Mouse (Mus musculus): ENCODE data around the gene Bak1.

Bak1 gene

DNA sequence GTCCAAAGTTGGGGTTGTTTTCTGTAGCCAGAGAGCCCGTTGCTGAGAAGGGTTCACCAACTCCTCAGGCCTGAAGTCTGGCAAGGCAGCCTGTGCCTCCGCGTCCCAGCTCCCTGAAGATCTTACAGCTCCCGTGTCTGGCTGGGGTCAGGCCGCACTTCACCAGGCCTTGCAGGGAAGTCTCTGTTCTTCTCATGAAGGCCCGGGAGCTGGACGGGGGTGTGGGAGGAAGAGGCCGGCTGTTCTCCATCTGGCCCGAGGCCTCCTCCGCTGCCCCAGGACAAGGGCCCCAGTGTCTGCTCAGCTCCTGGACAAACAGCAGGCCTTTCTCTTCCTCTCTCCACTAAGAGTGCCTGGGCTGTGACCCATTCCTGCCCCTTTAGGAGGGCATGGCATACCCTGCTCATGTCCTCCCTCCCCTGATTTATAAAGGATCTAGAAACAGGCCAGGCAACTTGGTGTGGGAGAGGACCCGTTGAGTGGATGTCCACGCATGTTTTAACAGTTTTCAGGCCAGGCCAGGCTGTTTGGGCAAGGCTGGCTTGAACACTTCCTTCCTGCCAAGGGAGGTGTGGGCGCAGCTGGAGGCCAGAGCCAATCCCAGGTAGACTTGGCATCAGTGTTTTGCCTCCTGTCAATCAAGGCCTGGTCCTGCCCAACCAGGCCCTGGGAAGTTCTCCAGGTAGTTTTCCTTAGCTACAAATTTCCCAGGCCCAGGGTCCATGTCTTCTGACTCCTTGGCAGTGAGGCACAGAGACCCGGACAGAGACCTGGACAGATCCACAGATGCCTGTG lies 19.8 kb upstream of the Bak1 start:
- no peak for DNase-seq

DNA sequence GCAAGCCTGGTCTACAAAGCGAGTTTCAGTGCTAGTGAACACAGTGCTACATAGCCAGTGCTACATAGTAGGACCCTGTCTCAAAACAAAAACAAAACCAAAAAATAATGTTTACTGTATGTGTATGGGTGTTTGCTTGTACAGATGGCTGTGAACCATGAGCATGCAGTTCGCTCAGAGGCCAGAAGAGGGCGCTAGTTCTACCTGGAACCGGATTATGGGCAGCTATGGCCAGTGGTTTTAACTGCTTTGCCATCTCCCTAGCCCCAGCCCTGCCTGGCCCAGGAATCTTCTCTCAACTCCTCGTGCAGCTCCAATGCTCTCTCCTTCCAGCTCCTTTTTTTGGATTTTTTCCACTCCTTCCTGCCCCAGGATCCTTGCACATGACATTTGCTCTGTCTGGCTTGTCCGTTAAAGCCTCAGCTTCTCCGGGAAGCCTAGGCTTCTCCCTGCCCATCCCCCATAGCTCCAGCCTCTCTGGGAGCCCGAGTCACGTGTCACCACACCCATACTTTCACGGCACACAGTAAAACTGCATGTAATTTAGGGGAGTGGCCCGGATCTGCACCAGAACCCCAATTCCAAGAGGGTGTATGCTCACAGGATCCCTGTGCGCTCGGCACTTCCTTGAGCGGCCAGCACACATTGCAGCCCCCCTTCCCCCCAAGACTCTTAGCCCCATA lies 19.1 kb upstream of the Bak1 start:
- no peak for DNase-seq

- no peak for DNase-seq
Observed at GRCm38 (mm10) chr17:27045164-27045563, 16.4 kb upstream of the Bak1 start.

DNA sequence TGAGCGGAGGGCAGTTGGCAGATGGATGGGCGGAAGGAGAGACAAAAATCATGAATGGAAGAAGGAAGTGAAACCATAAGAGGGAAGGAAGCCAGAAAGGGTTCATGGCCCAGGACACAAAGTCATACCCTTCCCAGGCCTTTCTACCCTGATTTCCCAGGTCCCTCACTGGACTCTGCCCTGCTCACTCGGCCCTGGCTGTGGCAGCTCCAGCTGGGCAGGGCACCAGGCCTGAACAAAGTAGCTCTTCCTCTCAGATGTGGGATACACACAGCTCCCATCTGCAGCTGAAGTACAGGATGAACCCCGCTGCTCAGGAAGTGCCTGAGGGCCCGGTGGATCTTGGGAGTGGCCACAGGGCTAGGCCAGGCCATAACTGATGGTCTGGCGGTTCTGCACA lies 14.0 kb upstream of the Bak1 start:
- DNase-seq, result peak; percentile 29 to 63

- no peak for DNase-seq
Observed at GRCm38 (mm10) chr17:27041787-27042055, 12.9 kb upstream of the Bak1 start.

DNA sequence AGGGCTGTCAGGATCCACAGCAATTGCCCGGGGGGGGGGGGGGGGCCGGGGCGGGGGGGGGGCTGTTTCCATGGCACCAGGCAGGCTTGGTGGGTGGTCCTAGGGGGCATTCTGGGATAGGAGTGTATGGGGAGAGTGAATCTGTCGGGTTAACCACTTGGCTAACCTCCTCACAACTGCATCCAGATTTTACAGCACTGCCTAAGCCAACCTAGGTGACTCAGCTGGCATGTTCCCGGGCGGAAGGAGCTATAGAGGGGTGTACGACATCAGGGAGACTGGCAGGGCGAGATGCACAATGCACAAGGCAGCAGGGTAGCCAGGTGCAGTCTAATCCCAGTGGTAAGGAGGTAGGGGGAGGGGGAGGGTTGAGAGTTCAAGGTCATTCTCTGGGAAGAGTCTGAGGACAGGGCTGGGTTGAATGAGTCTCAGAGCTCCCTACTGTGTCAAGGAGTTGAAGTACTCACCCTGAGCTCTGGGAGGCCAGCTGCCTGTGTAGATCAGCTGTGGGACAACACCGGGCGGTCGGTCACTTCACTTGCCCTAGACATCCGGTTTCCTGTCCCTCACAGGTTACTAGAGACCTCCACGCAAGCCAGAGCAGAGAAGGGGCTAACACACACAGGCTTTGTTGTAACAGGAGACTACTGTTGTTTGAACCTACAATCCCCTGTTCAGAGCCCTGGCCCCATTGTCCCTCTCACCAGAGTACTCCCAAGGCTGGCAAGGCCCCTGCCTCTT lies 12.4 kb upstream of the Bak1 start:
- no peak for DNase-seq

DNA sequence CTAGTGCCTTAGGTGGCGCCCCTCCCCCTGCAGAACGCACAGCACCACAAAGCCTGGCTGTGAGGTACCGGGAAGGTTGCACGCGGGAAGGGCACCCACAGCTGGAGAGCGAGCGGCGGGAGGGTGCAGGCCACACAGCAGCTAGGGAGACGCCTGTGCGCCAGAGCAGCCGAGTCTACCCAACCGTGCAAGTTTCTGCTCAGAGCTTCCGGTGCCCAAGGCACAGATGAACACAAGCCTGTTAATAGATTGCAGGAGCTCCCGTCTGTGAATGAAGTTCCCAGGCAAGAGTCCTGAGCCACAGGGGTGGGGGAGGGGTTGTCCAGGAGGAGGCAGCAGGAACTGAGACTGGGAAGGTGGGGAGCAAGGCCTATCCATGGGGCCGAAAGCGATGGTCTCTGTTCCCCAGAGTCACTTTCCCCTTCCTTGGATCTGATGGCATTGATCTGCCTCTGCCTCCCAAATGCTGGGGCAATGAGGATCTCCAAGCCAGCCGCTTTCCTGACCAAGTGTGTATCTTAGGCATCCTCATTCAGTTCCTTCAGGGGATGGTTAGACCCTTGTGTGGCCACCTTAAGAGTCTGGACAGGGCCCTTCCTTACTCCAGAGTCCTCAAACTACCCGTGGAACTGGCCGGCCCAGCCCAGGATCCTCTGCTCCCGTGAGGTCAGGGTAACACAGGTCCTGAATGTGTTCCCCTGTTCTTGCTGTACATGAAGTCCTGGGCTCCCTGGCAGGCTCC lies 11.7 kb upstream of the Bak1 start:
- DNase-seq, result peak; percentile 66 to 75

- no peak for DNase-seq
Observed at GRCm38 (mm10) chr17:27039432-27040102, 10.8 kb upstream of the Bak1 start.

- no peak for DNase-seq
Observed at GRCm38 (mm10) chr17:27038335-27039050, 9.7 kb upstream of the Bak1 start.

- peak in 1 of 2 experiments; percentile 27 for DNase-seq
Observed at GRCm38 (mm10) chr17:27036465-27036864, 7.7 kb upstream of the Bak1 start.

DNA sequence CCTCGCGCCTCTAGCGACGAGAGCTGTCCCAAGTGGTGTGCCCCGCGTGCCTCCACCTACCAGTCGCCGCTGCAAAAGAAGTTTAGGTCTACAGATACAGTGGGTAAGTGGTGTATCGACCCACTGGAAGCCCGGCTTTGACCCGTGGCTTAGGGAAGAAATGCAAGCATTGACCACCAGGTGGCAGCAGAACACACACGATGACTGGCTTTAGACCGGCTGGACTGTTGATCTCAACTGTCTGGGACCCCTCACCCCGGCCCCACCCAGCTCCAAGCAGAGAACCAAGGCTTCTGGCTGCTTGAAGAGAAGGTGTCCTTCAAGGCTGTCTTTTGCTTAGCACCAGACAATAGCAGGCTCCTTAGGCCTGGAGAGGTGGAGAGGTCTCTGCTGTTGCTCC lies 4.1 kb upstream of the Bak1 start:
- peak; percentile 68 to 90 for DNase-seq

DNA sequence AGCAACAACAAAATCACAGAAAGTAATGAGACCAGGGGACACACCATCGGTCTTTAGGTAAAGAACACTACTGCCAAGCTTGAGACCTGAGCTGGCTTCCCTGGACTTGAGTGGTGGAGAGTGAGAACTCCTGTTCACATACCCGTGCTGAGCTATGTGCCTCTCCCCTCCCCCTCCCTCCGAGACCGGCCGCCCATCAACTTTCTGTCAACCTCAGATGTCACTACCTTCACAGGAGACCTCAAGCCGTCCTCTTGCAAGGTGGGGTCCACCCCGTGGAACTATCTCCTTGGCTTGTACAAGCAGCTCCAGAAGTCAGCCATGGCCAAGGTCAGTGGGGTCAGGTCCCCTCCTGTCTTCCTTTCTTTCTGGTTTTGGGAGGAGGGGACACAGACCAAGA lies 3.5 kb upstream of the Bak1 start:
- DNase-seq, result no peak

DNA sequence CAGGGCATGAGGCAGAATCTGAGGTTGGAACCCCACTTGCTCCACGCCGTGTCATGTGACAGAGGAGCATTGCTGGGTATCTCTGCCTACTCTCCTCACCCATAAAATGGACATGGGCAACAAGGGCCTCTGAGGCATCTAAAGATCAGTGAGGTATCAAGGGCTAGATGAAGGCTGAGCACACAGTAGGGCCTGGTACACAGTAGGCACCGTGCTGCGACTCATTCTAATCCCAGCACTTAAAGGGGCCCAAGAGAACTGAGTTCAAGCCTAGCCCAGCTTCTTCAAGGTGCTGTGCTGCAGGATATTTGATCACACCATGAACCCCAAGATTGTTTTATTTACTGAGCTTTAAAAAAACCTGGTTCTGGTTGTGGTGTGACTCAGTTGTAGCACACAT lies 2.1 kb upstream of the Bak1 start:
- no peak for DNase-seq

GRCm38 (mm10) chr17:27029431-27029830 lies 622 bp upstream of the Bak1 start:
- no peak for DNase-seq

- peak; percentile 91 to 94 for DNase-seq
Observed at GRCm38 (mm10) chr17:27028284-27028795, 469 bp downstream of the Bak1 start.

DNA sequence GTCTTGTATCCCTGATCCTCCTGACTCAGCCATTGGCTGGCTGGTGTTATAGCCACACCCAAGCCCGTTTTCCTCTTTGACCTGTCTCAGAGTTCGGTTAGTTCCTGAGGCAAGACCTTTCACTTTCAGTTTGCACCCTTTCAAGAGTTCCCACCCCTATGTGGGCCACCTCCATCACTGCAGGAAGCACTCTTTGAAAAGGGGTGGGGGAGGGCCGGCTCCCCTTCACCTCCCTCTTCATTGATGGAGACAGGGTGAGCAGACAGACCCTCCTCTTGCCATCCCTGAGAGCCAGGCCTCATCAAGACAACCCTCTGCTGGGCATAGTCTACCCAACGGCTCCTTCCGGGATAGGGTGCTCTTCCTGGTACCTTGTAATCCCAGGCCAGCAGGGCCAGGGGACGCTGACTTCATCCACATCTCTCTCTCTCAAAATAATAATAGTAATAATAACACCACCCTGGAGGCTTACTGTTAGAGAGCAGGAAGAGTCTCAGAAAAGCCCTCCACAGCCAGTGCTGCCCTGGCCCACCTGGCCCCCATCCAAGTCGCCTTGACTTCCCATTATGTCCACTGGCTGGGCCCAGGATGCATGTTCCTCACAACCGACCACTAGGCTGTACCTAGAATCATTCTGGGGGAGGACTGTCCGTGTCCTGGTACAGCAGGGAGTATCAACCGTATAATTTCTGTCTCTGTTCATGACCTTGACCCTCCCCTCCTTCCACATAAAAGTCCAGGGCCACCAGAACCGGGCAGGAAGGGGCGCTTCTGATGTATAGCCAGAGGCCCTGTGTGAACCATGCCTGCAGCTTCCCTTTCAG lies 1.1 kb downstream of the Bak1 start:
- DNase-seq, result peak; percentile 61 to 68

- DNase-seq, result no peak
Observed at GRCm38 (mm10) chr17:27025951-27026350, 2.9 kb downstream of the Bak1 start.

DNA sequence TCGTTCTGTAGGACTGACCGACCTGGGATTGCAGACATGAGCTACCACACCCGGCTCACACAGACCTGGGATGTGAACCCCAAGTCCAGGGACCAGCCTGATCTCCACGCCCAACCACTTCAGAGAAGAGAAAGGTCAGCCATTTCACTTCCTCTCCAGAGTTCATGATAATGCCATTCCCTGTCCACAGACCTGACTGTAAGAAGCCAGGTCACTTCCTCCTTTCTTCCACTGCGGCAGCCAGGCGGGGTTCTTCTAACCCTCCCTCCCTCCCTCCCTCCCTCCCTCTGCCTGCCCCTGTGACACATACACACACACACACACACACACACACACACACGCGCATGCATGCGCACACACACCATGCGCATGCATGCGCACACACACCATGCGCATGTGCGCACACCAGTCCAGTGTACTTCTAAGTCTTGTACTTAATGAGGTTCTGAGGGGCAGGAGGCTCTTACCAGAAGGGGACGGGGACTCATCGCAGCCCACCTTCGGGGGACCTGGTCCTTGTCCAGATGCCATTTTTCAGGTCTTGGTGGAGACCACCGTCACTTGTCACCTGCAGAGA lies 3.4 kb downstream of the Bak1 start:
- DNase-seq, result no peak

DNA sequence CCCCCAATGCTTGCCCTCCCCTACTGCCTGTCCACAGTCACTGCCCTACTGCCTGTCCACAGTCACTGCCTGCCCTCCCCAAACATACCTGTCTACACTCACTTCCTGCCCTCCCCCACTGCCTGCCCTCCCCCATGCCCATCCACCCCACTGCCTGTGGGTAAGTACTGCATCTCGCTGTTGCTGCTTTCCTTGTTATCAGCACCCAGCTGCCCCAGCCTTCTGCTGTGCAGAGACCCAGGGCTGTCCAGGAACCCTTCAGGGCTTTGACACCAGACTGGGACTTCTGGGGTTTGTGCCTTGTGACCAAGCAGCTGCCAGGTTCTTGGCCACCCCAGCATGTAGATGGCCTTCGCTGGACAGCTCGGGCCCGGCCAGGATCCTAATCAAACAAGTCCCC lies 5.5 kb downstream of the Bak1 start:
- DNase-seq, result no peak

GRCm38 (mm10) chr17:27021736-27022135 lies 7.1 kb downstream of the Bak1 start:
- no peak for DNase-seq

Measured in kidney, postnatal 36 days (tissue).